Mouse (Mus musculus): ENCODE data around the gene Tmem151a.
A peak's percentile ranks its signal among the peaks of the same experiment; 100 is the strongest.
"Not testable (repeated sequence)": the region's sequence is repeated elsewhere in the genome, so short reads cannot be mapped to it uniquely, and the experiment has no call there.

The Tmem151a gene

GRCm38 (mm10) chr19:5094746-5095417 lies 9.6 kb upstream of the Tmem151a start:
- DNase-seq (ENCODE audit: low read depth, low spot score), result no peak

GRCm38 (mm10) chr19:5094243-5094632 lies 8.9 kb upstream of the Tmem151a start:
- DNase-seq (ENCODE audit: low read depth, low spot score), result peak; percentile 97

- no peak for DNase-seq (ENCODE audit: low read depth, low spot score)
These were observed 8.3 kb upstream of the Tmem151a start for GRCm38 (mm10) chr19:5093481-5094242.

GRCm38 (mm10) chr19:5092083-5092482 lies 6.8 kb upstream of the Tmem151a start:
- no peak for DNase-seq (ENCODE audit: low read depth, low spot score)

GRCm38 (mm10) chr19:5089324-5089723 lies 4.0 kb upstream of the Tmem151a start:
- DNase-seq (ENCODE audit: low read depth, low spot score), result no peak

GRCm38 (mm10) chr19:5087884-5088728 lies 2.8 kb upstream of the Tmem151a start, which contains the start of gene Yif1a:
Yif1a (plus strand) TSS chr19:5088538.
- peak; percentile 100 for DNase-seq (ENCODE audit: low read depth, low spot score)

GRCm38 (mm10) chr19:5086533-5086932 lies 1.2 kb upstream of the Tmem151a start:
- DNase-seq (ENCODE audit: low read depth, low spot score), result not testable (repeated sequence)

GRCm38 (mm10) chr19:5084834-5085144 lies 542 bp downstream of the Tmem151a start:
- no peak for DNase-seq (ENCODE audit: low read depth, low spot score)

GRCm38 (mm10) chr19:5083961-5084833 lies 1.1 kb downstream of the Tmem151a start:
- DNase-seq (ENCODE audit: low read depth, low spot score), result no peak

GRCm38 (mm10) chr19:5082596-5082995 lies 2.7 kb downstream of the Tmem151a start:
- no peak for DNase-seq (ENCODE audit: low read depth, low spot score)

- no peak for DNase-seq (ENCODE audit: low read depth, low spot score)
These were observed 3.3 kb downstream of the Tmem151a start for GRCm38 (mm10) chr19:5082005-5082404.

- no peak for DNase-seq (ENCODE audit: low read depth, low spot score)
These were observed 6.1 kb downstream of the Tmem151a start for GRCm38 (mm10) chr19:5079279-5079678.

- no peak for DNase-seq (ENCODE audit: low read depth, low spot score)
These were observed 11.8 kb downstream of the Tmem151a start for GRCm38 (mm10) chr19:5073518-5073917.

- DNase-seq (ENCODE audit: low read depth, low spot score), result peak; percentile 89
These were observed 12.3 kb downstream of the Tmem151a start for GRCm38 (mm10) chr19:5073028-5073427.

GRCm38 (mm10) chr19:5072389-5073019 lies 12.8 kb downstream of the Tmem151a start:
- DNase-seq (ENCODE audit: low read depth, low spot score), result peak; percentile 92

GRCm38 (mm10) chr19:5071545-5072369 lies 13.6 kb downstream of the Tmem151a start:
- peak; percentile 96 for DNase-seq (ENCODE audit: low read depth, low spot score)

- DNase-seq (ENCODE audit: low read depth, low spot score), result no peak
These were observed 14.3 kb downstream of the Tmem151a start for GRCm38 (mm10) chr19:5071077-5071476.

- DNase-seq (ENCODE audit: low read depth, low spot score), result no peak
These were observed 15.4 kb downstream of the Tmem151a start for GRCm38 (mm10) chr19:5069978-5070377.

- no peak for DNase-seq (ENCODE audit: low read depth, low spot score)
These were observed 15.8 kb downstream of the Tmem151a start for GRCm38 (mm10) chr19:5069486-5069885.

All from R1 (cell line).